In genomic region chr1:21777560-21777959, GRCm38 (mm10) we compare ENCODE assay signal across 31 mouse cellular contexts.
"Had no signal": no experiment of that assay in that cellular context is flagged by ENCODE, and none has a peak within 500 bp of the region (broad histone marks: within the 10 kb centered on the region; RNA-seq: fewer than 3 reads in every experiment).

No protein-coding gene starts in this region.

- H3K36me3 ChIP-seq: limb, embryonic 10.5 days; limb, embryonic 12.5 days; limb, embryonic 13.5 days; limb, embryonic 15.5 days; liver, embryonic 12.5 days; liver, embryonic 13.5 days; liver, embryonic 15.5 days; lung, embryonic 15.5 days; midbrain, embryonic 10.5 days; midbrain, embryonic 12.5 days; midbrain, embryonic 13.5 days; midbrain, embryonic 15.5 days had no signal

- H3K27ac ChIP-seq: limb, embryonic 10.5 days; limb, embryonic 12.5 days; limb, embryonic 13.5 days; limb, embryonic 15.5 days; liver, embryonic 12.5 days; liver, embryonic 13.5 days; liver, embryonic 14.5 days; liver, embryonic 15.5 days; lung, embryonic 15.5 days; macrophage; midbrain, embryonic 10.5 days; midbrain, embryonic 12.5 days; midbrain, embryonic 13.5 days; midbrain, embryonic 15.5 days had no signal

- H3K4me1 ChIP-seq: limb, embryonic 10.5 days; limb, embryonic 12.5 days; limb, embryonic 13.5 days; limb, embryonic 15.5 days; liver, embryonic 12.5 days; liver, embryonic 13.5 days; liver, embryonic 15.5 days; lung, embryonic 15.5 days; midbrain, embryonic 10.5 days; midbrain, embryonic 12.5 days; midbrain, embryonic 13.5 days; midbrain, embryonic 15.5 days had no signal

- H3K9ac ChIP-seq: limb, embryonic 12.5 days; limb, embryonic 13.5 days; limb, embryonic 15.5 days; liver, embryonic 12.5 days; liver, embryonic 13.5 days; liver, embryonic 14.5 days; liver, embryonic 15.5 days; liver, postnatal 0 days; lung, embryonic 14.5 days; lung, embryonic 15.5 days; midbrain, embryonic 12.5 days; midbrain, embryonic 13.5 days; midbrain, embryonic 15.5 days had no signal

- H3K4me3 ChIP-seq: limb, embryonic 10.5 days; limb, embryonic 12.5 days; limb, embryonic 13.5 days; limb, embryonic 15.5 days; liver, embryonic 12.5 days; liver, embryonic 13.5 days; liver, embryonic 15.5 days; lung, embryonic 15.5 days; megakaryocyte, embryonic 14.5 days; midbrain, embryonic 10.5 days; midbrain, embryonic 12.5 days; midbrain, embryonic 13.5 days; midbrain, embryonic 15.5 days; myocyte had no signal

- ATAC-seq: liver, embryonic 12.5 days; liver, postnatal 0 days; lung, postnatal 0 days; midbrain, embryonic 13.5 days; midbrain, embryonic 15.5 days; midbrain, embryonic 16.5 days had no signal

- H3K9me3 ChIP-seq: limb, embryonic 10.5 days; limb, embryonic 12.5 days; limb, embryonic 13.5 days; limb, embryonic 15.5 days; liver, embryonic 12.5 days; liver, embryonic 13.5 days; liver, embryonic 15.5 days; lung, embryonic 15.5 days; megakaryocyte, embryonic 14.5 days; midbrain, embryonic 10.5 days; midbrain, embryonic 12.5 days; midbrain, embryonic 13.5 days; midbrain, embryonic 15.5 days had no signal

- H3K27me3 ChIP-seq: limb, embryonic 12.5 days; limb, embryonic 13.5 days; limb, embryonic 15.5 days; liver, embryonic 12.5 days; liver, embryonic 13.5 days; liver, embryonic 15.5 days; lung, embryonic 15.5 days; megakaryocyte, embryonic 14.5 days; midbrain, embryonic 12.5 days; midbrain, embryonic 13.5 days; midbrain, embryonic 15.5 days had no signal

- H3K4me2 ChIP-seq: limb, embryonic 12.5 days; limb, embryonic 13.5 days; limb, embryonic 15.5 days; liver, embryonic 11.5 days; liver, embryonic 12.5 days; liver, embryonic 13.5 days; liver, embryonic 15.5 days; lung, embryonic 14.5 days; lung, embryonic 15.5 days; midbrain, embryonic 11.5 days; midbrain, embryonic 12.5 days; midbrain, embryonic 13.5 days; midbrain, embryonic 15.5 days had no signal

- DNase-seq: left cerebral cortex, postnatal 4 days; liver; liver, embryonic 13.5 days; liver, postnatal 0 days; lung, adult 18-20 months; lung, adult 2 months; lung, embryonic 14.5 days; lung, postnatal 10 days; lung, postnatal 14 days; lung, postnatal 36 days; lung, postnatal 4 days; midbrain, embryonic 14.5 days had no signal
